Comparison of ENCODE assay signal across 10 mouse cellular contexts in genomic region chr4:41654217-41654616, GRCm38 (mm10). TPM values are rescaled to one million over a fixed set of nuclear protein-coding genes. Genes with fewer than 3 reads are reported as not detected.
DNase-seq lines count a peak whose midpoint lies in the region; ATAC-seq lines count a peak whose summit lies in the region.
"Had no signal": no experiment of that assay in that cellular context is flagged by ENCODE, and none has a peak within 500 bp of the region (broad histone marks: within the 10 kb centered on the region; RNA-seq: fewer than 3 reads in every experiment).

No protein-coding gene starts in this region.

- WGBS in forebrain, embryonic 11.5 days, result 13% methylated on average over 7 of the region's 7 CpGs
- WGBS in liver, embryonic 13.5 days (ENCODE audit: insufficient replicate concordance), result 18% methylated on average over 7 of the region's 7 CpGs
- 16% methylated on average over 7 of the region's 7 CpGs for WGBS in neural tube, embryonic 13.5 days

- H3K9ac ChIP-seq in forebrain, embryonic 11.5 days (ENCODE audit: low read length), result no peak overlapping the region
- no peak overlapping the region for H3K9ac ChIP-seq in liver, embryonic 13.5 days
- no peak overlapping the region for H3K9ac ChIP-seq in neural tube, embryonic 13.5 days

- H3K4me1 ChIP-seq in forebrain, embryonic 11.5 days (replicated peaks; ENCODE audit: control insufficient read depth, insufficient read depth, low read length), result peaks cover 9% of the 10 kb centered on the region
- H3K4me1 ChIP-seq in liver, embryonic 13.5 days (replicated peaks), result peaks cover 18% of the 10 kb centered on the region
- peaks cover 21% of the 10 kb centered on the region for H3K4me1 ChIP-seq in neural tube, embryonic 13.5 days (replicated peaks)

- H3K4me2 ChIP-seq in forebrain, embryonic 11.5 days (ENCODE audit: low read depth, low read length, severe bottlenecking), result no peak overlapping the region
- no peak overlapping the region for H3K4me2 ChIP-seq in liver, embryonic 13.5 days
- no peak overlapping the region for H3K4me2 ChIP-seq in neural tube, embryonic 13.5 days

- no peaks in the 10 kb centered on the region for H3K9me3 ChIP-seq in forebrain, embryonic 11.5 days (ENCODE audit: control insufficient read depth, low read length)
- no peaks in the 10 kb centered on the region for H3K9me3 ChIP-seq in liver, embryonic 13.5 days (replicated peaks)
- H3K9me3 ChIP-seq in neural tube, embryonic 13.5 days, result no peaks in the 10 kb centered on the region

- H3K27me3 ChIP-seq in forebrain, embryonic 11.5 days (ENCODE audit: control insufficient read depth, insufficient read depth, low read length), result no peaks in the 10 kb centered on the region
- peaks cover 12% of the 10 kb centered on the region; the same call in 1 of the 2 replicates for H3K27me3 ChIP-seq in liver, embryonic 13.5 days
- no peaks in the 10 kb centered on the region for H3K27me3 ChIP-seq in neural tube, embryonic 13.5 days

- H3K36me3 ChIP-seq in forebrain, embryonic 11.5 days (ENCODE audit: control insufficient read depth, insufficient read depth, low read length), result peaks cover 4% of the 10 kb centered on the region; the same call in 1 of the 2 replicates
- H3K36me3 ChIP-seq in liver, embryonic 13.5 days, result no peaks in the 10 kb centered on the region
- peaks cover 10% of the 10 kb centered on the region for H3K36me3 ChIP-seq in neural tube, embryonic 13.5 days

- ATAC-seq in forebrain, embryonic 11.5 days (replicated peaks; ENCODE audit: low FRiP score), result peak; percentile 37
- peak; percentile 39; the same call in 1 of the 2 replicates for ATAC-seq in liver, embryonic 13.5 days (ENCODE audit: low read depth)
- peak; percentile 54; the same call in 1 of the 2 replicates for ATAC-seq in neural tube, embryonic 13.5 days (ENCODE audit: low read depth)

- peak; percentile 53 to 56 for DNase-seq in left cerebral cortex, adult 18-20 months (ENCODE audit: low spot score in 2 of 2)
- DNase-seq in left cerebral cortex, adult 11 months (ENCODE audit: low spot score), result no peak
- DNase-seq in brain, adult 2 months (ENCODE audit: low read depth, low spot score), result peak; percentile 76
- DNase-seq in forebrain, embryonic 11.5 days (ENCODE audit: low spot score), result peak; percentile 82
- peak; percentile 27 for DNase-seq in induced T-regulatory cell, adult 2 months (ENCODE audit: low read depth)
- DNase-seq in liver, embryonic 13.5 days, result no peak
- no peak for DNase-seq in c-Kit-positive CD71-positive TER-119-positive erythroid progenitor cells, embryonic 14.5 days (ENCODE audit: low spot score)

- no peak overlapping the region for H3K4me3 ChIP-seq in forebrain, embryonic 11.5 days (ENCODE audit: low read depth, low read length)
- no peak overlapping the region for H3K4me3 ChIP-seq in liver, embryonic 13.5 days (replicated peaks)
- H3K4me3 ChIP-seq in neural tube, embryonic 13.5 days, result no peak overlapping the region

- no peak overlapping the region for H3K27ac ChIP-seq in forebrain, embryonic 11.5 days (ENCODE audit: low read depth, low read length)
- no peak overlapping the region for H3K27ac ChIP-seq in liver, embryonic 13.5 days
- no peak overlapping the region for H3K27ac ChIP-seq in neural tube, embryonic 13.5 days (replicated peaks)

RNA-seq across cellular contexts. Expression of gene Enho, which starts 14.1 kb away (rescaled TPM):
- total RNA-seq in left cerebral cortex, adult 18-20 months (2021), result 10 to 100 TPM; 59.1 to 66.3 TPM
- polyA plus RNA-seq in forebrain, embryonic 11.5 days (2014; fragmentation: Nextera tagmentation; extraction: Ambion mirVana), result 28.1 and 34.5 TPM in 2 replicates
- 1.2 and 1.5 TPM in 2 replicates for polyA plus RNA-seq in liver, embryonic 13.5 days (2015; fragmentation: Nextera tagmentation; extraction: Ambion mirVana)
- polyA plus RNA-seq in neural tube, embryonic 13.5 days (2015; fragmentation: Nextera tagmentation; extraction: Ambion mirVana), result 79.3 and 81.9 TPM in 2 replicates
- total RNA-seq: neutrophil, adult 5-6 weeks had no signal

RNA-seq across cellular contexts. Expression of gene Cntfr, which starts 42.7 kb away (rescaled TPM):
- 100 to 1,000 TPM; 117 to 131 TPM for total RNA-seq in left cerebral cortex, adult 18-20 months (2021)
- 35.2 and 37.1 TPM in 2 replicates for polyA plus RNA-seq in forebrain, embryonic 11.5 days (2014; fragmentation: Nextera tagmentation; extraction: Ambion mirVana)
- 0.38 and 0.62 TPM in 2 replicates for polyA plus RNA-seq in liver, embryonic 13.5 days (2015; fragmentation: Nextera tagmentation; extraction: Ambion mirVana)
- polyA plus RNA-seq in neural tube, embryonic 13.5 days (2015; fragmentation: Nextera tagmentation; extraction: Ambion mirVana), result 28.9 and 29.7 TPM in 2 replicates
- total RNA-seq: hematopoietic stem cell, adult 5-6 weeks; neutrophil, adult 5-6 weeks had no signal

RNA-seq across cellular contexts. Expression of gene Il11ra1, which starts 45.6 kb away (rescaled TPM):
- total RNA-seq in left cerebral cortex, adult 18-20 months (2021), result 10 to 100 TPM; 37.2 to 44.3 TPM
- 65.0 and 66.9 TPM in 2 replicates for polyA plus RNA-seq in forebrain, embryonic 11.5 days (2014; fragmentation: Nextera tagmentation; extraction: Ambion mirVana)
- 32.7 and 35.8 TPM in 2 replicates for polyA plus RNA-seq in liver, embryonic 13.5 days (2015; fragmentation: Nextera tagmentation; extraction: Ambion mirVana)
- polyA plus RNA-seq in neural tube, embryonic 13.5 days (2015; fragmentation: Nextera tagmentation; extraction: Ambion mirVana), result 53.6 and 60.2 TPM in 2 replicates

RNA-seq across cellular contexts. Expression of gene Rpp25l, which starts 59.1 kb away (rescaled TPM):
- 10 to 100 TPM; 32.5 to 37.1 TPM for total RNA-seq in left cerebral cortex, adult 18-20 months (2021)
- polyA plus RNA-seq in forebrain, embryonic 11.5 days (2014; fragmentation: Nextera tagmentation; extraction: Ambion mirVana), result 92.0 and 92.5 TPM in 2 replicates
- polyA plus RNA-seq in liver, embryonic 13.5 days (2015; fragmentation: Nextera tagmentation; extraction: Ambion mirVana), result 38.6 and 40.8 TPM in 2 replicates
- 62.6 and 63.4 TPM in 2 replicates for polyA plus RNA-seq in neural tube, embryonic 13.5 days (2015; fragmentation: Nextera tagmentation; extraction: Ambion mirVana)

Comparison
In these comparisons a context has a peak if more than half of its experiments do, and no peak if none do; other contexts are left out.
1. DNase-seq: peak in left cerebral cortex, adult 18-20 months (2 of 2), brain, adult 2 months (single experiment), forebrain, embryonic 11.5 days (single experiment) and induced T-regulatory cell, adult 2 months (single experiment); none in left cerebral cortex, adult 11 months (single experiment), liver, embryonic 13.5 days (single experiment) and c-Kit-positive CD71-positive TER-119-positive erythroid progenitor cells, embryonic 14.5 days (single experiment).
2. RNA of gene Enho, which starts 14.1 kb away (polyA plus RNA-seq): 79.3 to 81.9 TPM in neural tube, embryonic 13.5 days and 28.1 to 34.5 TPM in forebrain, embryonic 11.5 days; 1.2 to 1.5 TPM in liver, embryonic 13.5 days; every median in the first group is over 10 times any median in the second.
3. RNA of gene Cntfr, which starts 42.7 kb away (polyA plus RNA-seq): 35.2 to 37.1 TPM in forebrain, embryonic 11.5 days and 28.9 to 29.7 TPM in neural tube, embryonic 13.5 days; 0.38 to 0.62 TPM in liver, embryonic 13.5 days; every median in the first group is over 10 times any median in the second.
4. Peak in every context shown above with its lines, with median percentiles within 50 percentile points of each other: ATAC-seq.